Mouse (Mus musculus): ENCODE results near the gene Vmn1r170.
"Not testable (repeated sequence)": the region's sequence is repeated elsewhere in the genome, so short reads cannot be mapped to it uniquely, and the experiment has no call there.

Vmn1r170 gene

DNA sequence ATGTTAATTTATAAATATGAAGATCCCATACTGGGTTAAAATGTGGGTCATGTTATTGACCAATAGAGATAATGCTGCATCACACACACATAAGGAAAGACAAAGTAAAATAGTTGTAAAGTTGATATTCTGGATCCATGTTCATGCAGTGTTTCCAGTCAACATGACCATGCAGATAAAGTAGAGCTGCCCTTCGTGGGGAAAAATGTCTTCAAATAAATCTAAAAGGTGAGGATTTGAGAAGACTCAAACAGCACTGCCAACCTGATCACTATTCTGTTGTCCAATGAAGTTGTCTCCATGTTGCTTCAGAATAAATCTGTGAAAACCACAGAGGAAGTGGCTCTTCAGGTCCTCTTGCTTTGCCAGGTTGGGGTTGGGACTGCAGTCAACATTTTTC, at the start of gene Vmn1r170:
Vmn1r170 (plus strand) TSS at position 301 of the 400 bp plus-strand sequence.
- not testable (repeated sequence) for DNase-seq (ENCODE audit: low spot score)

DNA sequence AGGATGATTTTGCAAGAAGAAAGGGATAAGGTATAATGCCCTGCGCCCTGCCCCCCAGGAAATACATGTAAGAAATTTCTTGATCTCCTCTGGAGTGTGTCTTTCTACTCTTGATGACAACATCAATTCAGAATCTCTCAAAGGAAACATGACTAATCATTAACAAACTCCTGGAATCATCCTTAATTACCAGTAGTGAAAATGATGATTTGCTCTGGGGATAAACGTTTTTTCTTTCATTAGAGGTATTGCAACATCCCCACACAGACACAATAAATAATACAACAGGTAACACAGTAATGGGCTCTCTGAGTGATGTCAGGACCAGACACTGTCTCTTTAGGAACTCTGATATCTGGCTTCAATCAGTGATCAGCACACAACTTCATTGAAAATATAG, 30.7 kb upstream of the Vmn1r170 start, which contains the start of gene Vmn1r169:
Vmn1r169 (plus strand) TSS at position 301 of the 400 bp plus-strand sequence.
- not testable (repeated sequence) for DNase-seq (ENCODE audit: low spot score)

DNA sequence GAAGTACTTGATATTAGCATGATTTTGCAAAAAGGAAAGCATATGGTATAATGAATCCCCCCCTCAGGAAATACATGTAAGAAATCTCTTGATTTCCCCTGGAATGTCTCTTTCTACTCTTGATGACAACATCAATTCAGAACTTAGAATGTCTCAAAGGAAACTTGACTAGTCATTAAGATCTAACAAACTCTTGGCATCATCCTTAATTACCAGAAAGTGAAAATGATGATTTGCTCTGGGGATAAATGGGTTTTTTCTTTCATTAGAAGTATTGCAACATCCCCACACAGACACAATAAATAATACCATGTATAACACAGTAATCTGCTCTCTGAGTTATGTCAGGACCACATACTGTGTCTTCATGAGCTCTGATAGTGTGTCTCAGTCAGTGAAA, 24.4 kb downstream of the Vmn1r170 start, which contains the start of gene Vmn1r171:
Vmn1r171 (plus strand) TSS at position 301 of the 400 bp plus-strand sequence.
- no peak for DNase-seq (ENCODE audit: low spot score)

All from urinary bladder, postnatal 10 days (tissue).